Mouse (Mus musculus): Measurements from ENCODE around the gene C1qtnf4. TPM values are rescaled to one million over a fixed set of nuclear protein-coding genes. Genes with fewer than 3 reads are reported as not detected.

C1qtnf4 gene
- polyA plus RNA-seq, 1 experiment, result 1.7 TPM

GRCm38 (mm10) chr2:90915516-90915915, 29.9 kb downstream of the C1qtnf4 start:
- H3K36me3 ChIP-seq (ENCODE audit: control insufficient read depth, insufficient read depth, low read length), result peaks cover 10% of the 10 kb centered on the region
- no peaks in the 10 kb centered on the region for H3K27me3 ChIP-seq (ENCODE audit: control insufficient read depth, insufficient read depth, low read length)
- no peak overlapping the region for H3K27ac ChIP-seq (ENCODE audit: insufficient read depth, low read length)
- DNase-seq (ENCODE audit: low read depth in 1 of 2, low spot score in 2 of 2), result no peak
- no peaks in the 10 kb centered on the region; the same call in 1 of the 2 replicates for H3K4me1 ChIP-seq (ENCODE audit: control insufficient read depth, insufficient read depth, insufficient read length)
- 96% methylated on average over 1 of the region's 1 CpGs for whole genome bisulfite sequencing
- H3K4me3 ChIP-seq (ENCODE audit: extremely low read depth, insufficient read depth, insufficient read length), result no peak overlapping the region
- TF ChIP-seq POLR2A (IDR thresholded peaks at IDR 0.05; ENCODE audit: low read depth, low read length) (no peak), CTCF (IDR thresholded peaks at IDR 0.05; ENCODE audit: extremely low read depth, insufficient read depth, insufficient read length, insufficient replicate concordance) (no peak)

GRCm38 (mm10) chr2:90916560-90917232, 31.0 kb downstream of the C1qtnf4 start:
- H3K4me1 ChIP-seq (ENCODE audit: control insufficient read depth, insufficient read depth, insufficient read length), result no peaks in the 10 kb centered on the region; the same call in 1 of the 2 replicates
- 27% methylated on average over 7 of the region's 7 CpGs for WGBS
- TF ChIP-seq POLR2A (IDR thresholded peaks at IDR 0.05; ENCODE audit: low read depth, low read length) (no peak), CTCF (IDR thresholded peaks at IDR 0.05; ENCODE audit: extremely low read depth, insufficient read depth, insufficient read length, insufficient replicate concordance) (no peak)
- DNase-seq (ENCODE audit: low read depth in 1 of 2, low spot score in 2 of 2), result no peak
- H3K36me3 ChIP-seq (ENCODE audit: control insufficient read depth, insufficient read depth, low read length), result no peaks in the 10 kb centered on the region; the same call in 1 of the 2 replicates
- H3K27ac ChIP-seq (ENCODE audit: insufficient read depth, low read length), result peak overlapping the region; percentile 88; the same call in 1 of the 2 replicates
- H3K4me3 ChIP-seq (ENCODE audit: extremely low read depth, insufficient read depth, insufficient read length), result peak overlapping the region; percentile 96
- no peaks in the 10 kb centered on the region for H3K27me3 ChIP-seq (ENCODE audit: control insufficient read depth, insufficient read depth, low read length)

GRCm38 (mm10) chr2:90917233-90917998, 31.8 kb downstream of the C1qtnf4 start:
- Histone ChIP-seq H3K4me3 (ENCODE audit: extremely low read depth, insufficient read depth, insufficient read length) (peak overlapping the region; percentile 96), H3K27ac (ENCODE audit: insufficient read depth, low read length) (peak overlapping the region; percentile 88), H3K36me3 (ENCODE audit: control insufficient read depth, insufficient read depth, low read length) (no peaks in the 10 kb centered on the region), H3K27me3 (ENCODE audit: control insufficient read depth, insufficient read depth, low read length) (no peaks in the 10 kb centered on the region), H3K4me1 (ENCODE audit: control insufficient read depth, insufficient read depth, insufficient read length) (no peaks in the 10 kb centered on the region; the same call in 1 of the 2 replicates)
- DNase-seq (ENCODE audit: low read depth in 1 of 2, low spot score in 2 of 2), result peak; percentile 19 to 48
- TF ChIP-seq POLR2A (IDR thresholded peaks at IDR 0.05; ENCODE audit: low read depth, low read length), result peak; percentile 12; the same call in 1 of the 2 replicates
- TF ChIP-seq CTCF (IDR thresholded peaks at IDR 0.05; ENCODE audit: extremely low read depth, insufficient read depth, insufficient read length, insufficient replicate concordance), result no peak
- under 1% methylated on average over 73 of the region's 73 CpGs for WGBS

- TF ChIP-seq CTCF (IDR thresholded peaks at IDR 0.05; ENCODE audit: extremely low read depth, insufficient read depth, insufficient read length, insufficient replicate concordance), result no peak
- no peak for TF ChIP-seq POLR2A (IDR thresholded peaks at IDR 0.05; ENCODE audit: low read depth, low read length)
- Histone ChIP-seq H3K4me1 (ENCODE audit: control insufficient read depth, insufficient read depth, insufficient read length) (no peaks in the 10 kb centered on the region; the same call in 1 of the 2 replicates), H3K27me3 (ENCODE audit: control insufficient read depth, insufficient read depth, low read length) (no peaks in the 10 kb centered on the region), H3K4me3 (ENCODE audit: extremely low read depth, insufficient read depth, insufficient read length) (peak overlapping the region; percentile 96), H3K27ac (ENCODE audit: insufficient read depth, low read length) (peak overlapping the region; percentile 88), H3K36me3 (ENCODE audit: control insufficient read depth, insufficient read depth, low read length) (no peaks in the 10 kb centered on the region)
- WGBS, result 12% methylated on average over 16 of the region's 16 CpGs
- no peak for DNase-seq (ENCODE audit: low read depth in 1 of 2, low spot score in 2 of 2)
Observed at GRCm38 (mm10) chr2:90917999-90918698, 32.5 kb downstream of the C1qtnf4 start.

GRCm38 (mm10) chr2:90921178-90921577, 35.5 kb downstream of the C1qtnf4 start:
- no peaks in the 10 kb centered on the region for H3K27me3 ChIP-seq (ENCODE audit: control insufficient read depth, insufficient read depth, low read length)
- DNase-seq (ENCODE audit: low read depth in 1 of 2, low spot score in 2 of 2), result no peak
- H3K4me3 ChIP-seq (ENCODE audit: extremely low read depth, insufficient read depth, insufficient read length), result no peak overlapping the region
- H3K4me1 ChIP-seq (ENCODE audit: control insufficient read depth, insufficient read depth, insufficient read length), result no peaks in the 10 kb centered on the region; the same call in 1 of the 2 replicates
- WGBS, result 91% methylated on average over 1 of the region's 1 CpGs
- H3K27ac ChIP-seq (ENCODE audit: insufficient read depth, low read length), result no peak overlapping the region
- no peaks in the 10 kb centered on the region for H3K36me3 ChIP-seq (ENCODE audit: control insufficient read depth, insufficient read depth, low read length)
- TF ChIP-seq POLR2A (IDR thresholded peaks at IDR 0.05; ENCODE audit: low read depth, low read length) (no peak), CTCF (IDR thresholded peaks at IDR 0.05; ENCODE audit: extremely low read depth, insufficient read depth, insufficient read length, insufficient replicate concordance) (no peak)

- no peak overlapping the region for H3K27ac ChIP-seq (ENCODE audit: insufficient read depth, low read length)
- DNase-seq (ENCODE audit: low read depth in 1 of 2, low spot score in 2 of 2), result no peak
- no peak overlapping the region for H3K4me3 ChIP-seq (ENCODE audit: extremely low read depth, insufficient read depth, insufficient read length)
- H3K4me1 ChIP-seq (ENCODE audit: control insufficient read depth, insufficient read depth, insufficient read length), result no peaks in the 10 kb centered on the region; the same call in 1 of the 2 replicates
- H3K36me3 ChIP-seq (ENCODE audit: control insufficient read depth, insufficient read depth, low read length), result no peaks in the 10 kb centered on the region
- no peaks in the 10 kb centered on the region for H3K27me3 ChIP-seq (ENCODE audit: control insufficient read depth, insufficient read depth, low read length)
- 95% methylated on average over 2 of the region's 2 CpGs for WGBS
- TF ChIP-seq CTCF (IDR thresholded peaks at IDR 0.05; ENCODE audit: extremely low read depth, insufficient read depth, insufficient read length, insufficient replicate concordance) (no peak), POLR2A (IDR thresholded peaks at IDR 0.05; ENCODE audit: low read depth, low read length) (no peak)
Observed at GRCm38 (mm10) chr2:90922636-90923035, 37.0 kb downstream of the C1qtnf4 start.
